Mouse (Mus musculus): ENCODE results near the gene Uspl1. TPM values are rescaled to one million over a fixed set of nuclear protein-coding genes. Genes with fewer than 3 reads are reported as not detected.

Gene Uspl1
- polyA plus RNA-seq, 1 experiment from 2014 or later, result 37.5 TPM

GRCm38 (mm10) chr5:149229619-149230339, 45.6 kb downstream of the Uspl1 start:
- Histone ChIP-seq H3K27ac (ENCODE audit: low read length) (peak overlapping the region; percentile 77), H3K27me3 (ENCODE audit: control insufficient read depth, insufficient read depth, low read depth, low read length) (no peaks in the 10 kb centered on the region), H3K9me3 (ENCODE audit: control insufficient read depth, low read length) (no peaks in the 10 kb centered on the region), H3K9ac (ENCODE audit: low read length) (peak overlapping the region; percentile 58), H3K4me1 (replicated peaks; ENCODE audit: control insufficient read depth, insufficient read depth, low read length) (peaks cover 5% of the 10 kb centered on the region), H3K4me2 (ENCODE audit: low read depth, low read length) (peak overlapping the region; percentile 44), H3K4me3 (ENCODE audit: low read length) (peak overlapping the region; percentile 52), H3K36me3 (ENCODE audit: control insufficient read depth, insufficient read depth, low read length) (no peaks in the 10 kb centered on the region)
- no peak for ATAC-seq (ENCODE audit: low read depth)
- 68% methylated on average over 18 of the region's 18 CpGs for WGBS

GRCm38 (mm10) chr5:149235002-149235401, 50.9 kb downstream of the Uspl1 start:
- Histone ChIP-seq H3K27ac (ENCODE audit: low read length) (no peak overlapping the region), H3K36me3 (ENCODE audit: control insufficient read depth, insufficient read depth, low read length) (no peaks in the 10 kb centered on the region), H3K4me1 (replicated peaks; ENCODE audit: control insufficient read depth, insufficient read depth, low read length) (no peaks in the 10 kb centered on the region), H3K4me2 (ENCODE audit: low read depth, low read length) (no peak overlapping the region), H3K4me3 (ENCODE audit: low read length) (no peak overlapping the region), H3K27me3 (ENCODE audit: control insufficient read depth, insufficient read depth, low read depth, low read length) (no peaks in the 10 kb centered on the region), H3K9ac (ENCODE audit: low read length) (no peak overlapping the region), H3K9me3 (ENCODE audit: control insufficient read depth, low read length) (no peaks in the 10 kb centered on the region)
- 66% methylated on average over 7 of the region's 7 CpGs for WGBS
- no peak; the same call in 1 of the 2 replicates for ATAC-seq (ENCODE audit: low read depth)

GRCm38 (mm10) chr5:149237221-149237950, 53.2 kb downstream of the Uspl1 start:
- ATAC-seq (ENCODE audit: low read depth), result no peak
- Histone ChIP-seq H3K4me2 (ENCODE audit: low read depth, low read length) (no peak overlapping the region), H3K9me3 (ENCODE audit: control insufficient read depth, low read length) (0 out of 2 replicates have a peak, but pooled peaks cover 4% of the 10 kb centered on the region), H3K36me3 (ENCODE audit: control insufficient read depth, insufficient read depth, low read length) (no peaks in the 10 kb centered on the region), H3K27me3 (ENCODE audit: control insufficient read depth, insufficient read depth, low read depth, low read length) (no peaks in the 10 kb centered on the region), H3K4me3 (ENCODE audit: low read length) (no peak overlapping the region), H3K9ac (ENCODE audit: low read length) (no peak overlapping the region), H3K4me1 (replicated peaks; ENCODE audit: control insufficient read depth, insufficient read depth, low read length) (no peaks in the 10 kb centered on the region), H3K27ac (ENCODE audit: low read length) (no peak overlapping the region)
- WGBS, result 68% methylated on average over 24 of the region's 24 CpGs

- ATAC-seq (ENCODE audit: low read depth), result no peak
- peaks cover 14% of the 10 kb centered on the region for H3K4me1 ChIP-seq (replicated peaks; ENCODE audit: control insufficient read depth, insufficient read depth, low read length)
- H3K4me2 ChIP-seq (ENCODE audit: low read depth, low read length), result no peak overlapping the region
- WGBS, result 76% methylated on average over 5 of the region's 5 CpGs
- H3K9ac ChIP-seq (ENCODE audit: low read length), result no peak overlapping the region
- H3K9me3 ChIP-seq (ENCODE audit: control insufficient read depth, low read length), result 0 out of 2 replicates have a peak, but pooled peaks cover 4% of the 10 kb centered on the region
- H3K27ac ChIP-seq (ENCODE audit: low read length), result no peak overlapping the region
- no peaks in the 10 kb centered on the region for H3K27me3 ChIP-seq (ENCODE audit: control insufficient read depth, insufficient read depth, low read depth, low read length)
- H3K36me3 ChIP-seq (ENCODE audit: control insufficient read depth, insufficient read depth, low read length), result no peaks in the 10 kb centered on the region
- H3K4me3 ChIP-seq (ENCODE audit: low read length), result no peak overlapping the region
Observed at GRCm38 (mm10) chr5:149242467-149242866, 58.3 kb downstream of the Uspl1 start.

GRCm38 (mm10) chr5:149243053-149243452, 58.9 kb downstream of the Uspl1 start:
- WGBS, result 43% methylated on average over 5 of the region's 5 CpGs
- Histone ChIP-seq H3K9ac (ENCODE audit: low read length) (no peak overlapping the region), H3K27ac (ENCODE audit: low read length) (no peak overlapping the region), H3K27me3 (ENCODE audit: control insufficient read depth, insufficient read depth, low read depth, low read length) (no peaks in the 10 kb centered on the region), H3K4me3 (ENCODE audit: low read length) (no peak overlapping the region), H3K4me2 (ENCODE audit: low read depth, low read length) (no peak overlapping the region), H3K4me1 (replicated peaks; ENCODE audit: control insufficient read depth, insufficient read depth, low read length) (peaks cover 15% of the 10 kb centered on the region), H3K36me3 (ENCODE audit: control insufficient read depth, insufficient read depth, low read length) (no peaks in the 10 kb centered on the region), H3K9me3 (ENCODE audit: control insufficient read depth, low read length) (0 out of 2 replicates have a peak, but pooled peaks cover 4% of the 10 kb centered on the region)
- no peak for ATAC-seq (ENCODE audit: low read depth)

GRCm38 (mm10) chr5:149245391-149245964, 61.3 kb downstream of the Uspl1 start:
- ATAC-seq (ENCODE audit: low read depth), result no peak
- Histone ChIP-seq H3K4me3 (ENCODE audit: low read length) (peak overlapping the region; percentile 33), H3K36me3 (ENCODE audit: control insufficient read depth, insufficient read depth, low read length) (no peaks in the 10 kb centered on the region), H3K9ac (ENCODE audit: low read length) (peak overlapping the region; percentile 50), H3K27ac (ENCODE audit: low read length) (0 out of 2 replicates have a peak overlapping the region, but pooled peaks have one; percentile 33), H3K4me1 (replicated peaks; ENCODE audit: control insufficient read depth, insufficient read depth, low read length) (peaks cover 15% of the 10 kb centered on the region), H3K9me3 (ENCODE audit: control insufficient read depth, low read length) (0 out of 2 replicates have a peak, but pooled peaks cover 4% of the 10 kb centered on the region), H3K4me2 (ENCODE audit: low read depth, low read length) (peak overlapping the region; percentile 60), H3K27me3 (ENCODE audit: control insufficient read depth, insufficient read depth, low read depth, low read length) (no peaks in the 10 kb centered on the region)
- WGBS, result 20% methylated on average over 9 of the region's 9 CpGs

- peak overlapping the region; percentile 33; the same call in 1 of the 2 replicates for H3K27ac ChIP-seq (ENCODE audit: low read length)
- H3K36me3 ChIP-seq (ENCODE audit: control insufficient read depth, insufficient read depth, low read length), result no peaks in the 10 kb centered on the region
- ATAC-seq (ENCODE audit: low read depth), result peak; percentile 84
- WGBS, result 5% methylated on average over 16 of the region's 16 CpGs
- peak overlapping the region; percentile 60 for H3K4me2 ChIP-seq (ENCODE audit: low read depth, low read length)
- H3K4me3 ChIP-seq (ENCODE audit: low read length), result peak overlapping the region; percentile 33
- H3K9ac ChIP-seq (ENCODE audit: low read length), result peak overlapping the region; percentile 50
- 0 out of 2 replicates have a peak, but pooled peaks cover 4% of the 10 kb centered on the region for H3K9me3 ChIP-seq (ENCODE audit: control insufficient read depth, low read length)
- H3K4me1 ChIP-seq (replicated peaks; ENCODE audit: control insufficient read depth, insufficient read depth, low read length), result peaks cover 15% of the 10 kb centered on the region
- no peaks in the 10 kb centered on the region for H3K27me3 ChIP-seq (ENCODE audit: control insufficient read depth, insufficient read depth, low read depth, low read length)
Observed at GRCm38 (mm10) chr5:149245965-149246470, 61.9 kb downstream of the Uspl1 start.

- Histone ChIP-seq H3K4me1 (replicated peaks; ENCODE audit: control insufficient read depth, insufficient read depth, low read length) (peaks cover 15% of the 10 kb centered on the region), H3K27me3 (ENCODE audit: control insufficient read depth, insufficient read depth, low read depth, low read length) (no peaks in the 10 kb centered on the region), H3K9me3 (ENCODE audit: control insufficient read depth, low read length) (no peaks in the 10 kb centered on the region), H3K27ac (ENCODE audit: low read length) (0 out of 2 replicates have a peak overlapping the region, but pooled peaks have one; percentile 36), H3K4me2 (ENCODE audit: low read depth, low read length) (peak overlapping the region; percentile 28), H3K36me3 (ENCODE audit: control insufficient read depth, insufficient read depth, low read length) (no peaks in the 10 kb centered on the region), H3K9ac (ENCODE audit: low read length) (peak overlapping the region; percentile 33; the same call in 1 of the 2 replicates), H3K4me3 (ENCODE audit: low read length) (no peak overlapping the region)
- ATAC-seq (ENCODE audit: low read depth), result peak; percentile 64
- 14% methylated on average over 19 of the region's 20 CpGs for WGBS
Observed at GRCm38 (mm10) chr5:149247047-149247904, 63.1 kb downstream of the Uspl1 start.

Measured in lung, embryonic 16.5 days (tissue).